Mouse (Mus musculus): ENCODE results near the gene Pak4. TPM values are rescaled to one million over a fixed set of nuclear protein-coding genes. Genes with fewer than 3 reads are reported as not detected.
A peak's percentile ranks its signal among the peaks of the same experiment; 100 is the strongest.

Pak4 gene
- polyA plus RNA-seq, 1 experiment: 142 TPM

- no peak for TF ChIP-seq GATA1 (IDR thresholded peaks at IDR 0.05; ENCODE audit: low read length)
These were observed 1.3 kb downstream of the Pak4 start for GRCm38 (mm10) chr7:28596436-28597276.

GRCm38 (mm10) chr7:28595751-28596435 is 2.1 kb downstream of the Pak4 start:
- no peak for TF ChIP-seq GATA1 (IDR thresholded peaks at IDR 0.05; ENCODE audit: low read length)

GRCm38 (mm10) chr7:28593206-28594111 is 4.5 kb downstream of the Pak4 start:
- no peak for TF ChIP-seq GATA1 (IDR thresholded peaks at IDR 0.05; ENCODE audit: low read length)

GRCm38 (mm10) chr7:28591862-28592261 is 6.1 kb downstream of the Pak4 start:
- TF ChIP-seq GATA1 (IDR thresholded peaks at IDR 0.05; ENCODE audit: low read length): no peak

- no peak for TF ChIP-seq GATA1 (IDR thresholded peaks at IDR 0.05; ENCODE audit: low read length)
These were observed 10.3 kb downstream of the Pak4 start for GRCm38 (mm10) chr7:28587644-28588043.

GRCm38 (mm10) chr7:28586663-28587411 is 11.1 kb downstream of the Pak4 start:
- TF ChIP-seq GATA1 (IDR thresholded peaks at IDR 0.05; ENCODE audit: low read length): no peak

GRCm38 (mm10) chr7:28585001-28585400 is 13.0 kb downstream of the Pak4 start:
- no peak for TF ChIP-seq GATA1 (IDR thresholded peaks at IDR 0.05; ENCODE audit: low read length)

GRCm38 (mm10) chr7:28584468-28584867 is 13.5 kb downstream of the Pak4 start:
- no peak for TF ChIP-seq GATA1 (IDR thresholded peaks at IDR 0.05; ENCODE audit: low read length)

GRCm38 (mm10) chr7:28583570-28584344 is 14.2 kb downstream of the Pak4 start:
- TF ChIP-seq GATA1 (IDR thresholded peaks at IDR 0.05; ENCODE audit: low read length): no peak

GRCm38 (mm10) chr7:28582841-28583240 is 15.1 kb downstream of the Pak4 start:
- peak; percentile 88 for TF ChIP-seq GATA1 (IDR thresholded peaks at IDR 0.05; ENCODE audit: low read length)

GRCm38 (mm10) chr7:28581721-28582120 is 16.3 kb downstream of the Pak4 start:
- TF ChIP-seq GATA1 (IDR thresholded peaks at IDR 0.05; ENCODE audit: low read length): peak; percentile 40

GRCm38 (mm10) chr7:28579826-28580225 is 18.2 kb downstream of the Pak4 start:
- TF ChIP-seq GATA1 (IDR thresholded peaks at IDR 0.05; ENCODE audit: low read length): no peak

- TF ChIP-seq GATA1 (IDR thresholded peaks at IDR 0.05; ENCODE audit: low read length): no peak
These were observed 19.4 kb downstream of the Pak4 start for GRCm38 (mm10) chr7:28578543-28579053.

Data from G1E-ER4 (cell line).